Mouse (Mus musculus): Measurements from ENCODE around the gene Casc4.

DNA sequence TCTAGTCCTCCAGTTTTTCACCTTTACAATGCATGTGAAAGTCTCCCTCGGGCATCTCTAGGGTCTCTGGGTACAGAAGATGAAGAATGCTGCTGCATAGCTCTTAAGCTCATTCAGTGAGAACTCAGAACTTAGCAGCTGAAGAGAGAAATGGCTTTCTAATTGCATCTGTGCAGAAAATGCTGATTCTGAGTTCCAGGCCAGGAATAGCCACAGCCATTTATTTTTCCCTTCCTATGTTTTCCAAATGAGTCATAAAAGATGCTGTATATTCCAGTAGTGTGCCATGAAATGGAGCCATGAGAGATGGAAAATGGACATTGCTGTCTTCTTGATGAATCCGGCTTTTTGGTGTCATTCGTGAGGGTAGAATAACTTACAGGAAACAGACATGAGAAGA lies 38.4 kb upstream of the Casc4 start:
- no peak for TF ChIP-seq POLR2A (IDR thresholded peaks at IDR 0.05; ENCODE audit: low read depth, low read length)
- no peak for TF ChIP-seq CTCF (IDR thresholded peaks at IDR 0.05; ENCODE audit: borderline replicate concordance, insufficient read depth, low read length)
